Mouse (Mus musculus) right cerebral cortex, postnatal 36 days (tissue): ENCODE results near the gene Gm20741.

Experiments used
- DNase-seq, 2 experiments: peaks; one replicate each; pipeline ENCODE4 v3.0.0; 2022; ENCODE audit warnings: low spot score in 2 of 2, mixed read lengths in 1 of 2

The Gm20741 gene

DNA sequence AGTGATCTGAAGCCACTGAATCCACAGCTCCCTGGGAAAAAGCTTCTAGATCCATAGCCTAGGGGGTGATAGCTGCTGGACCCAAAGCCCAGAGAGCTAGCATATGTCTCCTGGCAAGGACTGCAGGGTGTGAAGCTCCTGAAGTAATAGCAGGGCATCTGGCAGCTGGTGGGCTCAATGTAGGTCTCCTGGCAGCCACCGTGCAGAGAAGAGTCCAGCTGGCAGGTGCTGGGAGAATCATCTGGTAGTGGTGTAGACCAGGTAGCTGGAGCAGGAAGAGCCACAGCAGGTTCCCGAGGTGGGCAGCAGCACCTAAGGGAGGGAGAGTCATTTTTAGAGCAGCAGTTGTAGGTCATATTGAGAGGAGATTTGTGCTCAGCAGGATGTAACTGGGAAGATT, at the start of gene Gm20741:
TSS of gene Gm20741 (minus strand) at position 394 of the 400 bp plus-strand sequence.
- DNase-seq = no peak

DNA sequence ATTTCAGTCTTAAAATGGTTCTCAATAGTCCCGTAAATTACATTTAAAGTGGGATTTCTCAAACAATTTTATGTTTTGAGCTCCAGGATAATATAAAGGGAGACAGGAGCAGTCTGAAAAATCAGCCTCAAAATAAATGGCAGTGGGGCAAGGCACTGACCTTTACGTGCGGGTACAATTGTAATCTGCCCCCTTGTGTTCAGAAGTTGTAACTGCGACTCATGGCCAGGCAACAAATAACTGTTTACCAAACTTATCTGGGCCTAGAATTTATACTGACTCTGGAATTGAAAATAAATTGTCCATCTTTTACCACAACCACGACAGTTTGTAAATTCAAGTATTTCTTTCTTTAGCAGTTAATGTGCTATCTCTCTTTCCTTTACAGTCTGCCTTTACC, 39.4 kb upstream of the Gm20741 start:
- DNase-seq = no peak

DNA sequence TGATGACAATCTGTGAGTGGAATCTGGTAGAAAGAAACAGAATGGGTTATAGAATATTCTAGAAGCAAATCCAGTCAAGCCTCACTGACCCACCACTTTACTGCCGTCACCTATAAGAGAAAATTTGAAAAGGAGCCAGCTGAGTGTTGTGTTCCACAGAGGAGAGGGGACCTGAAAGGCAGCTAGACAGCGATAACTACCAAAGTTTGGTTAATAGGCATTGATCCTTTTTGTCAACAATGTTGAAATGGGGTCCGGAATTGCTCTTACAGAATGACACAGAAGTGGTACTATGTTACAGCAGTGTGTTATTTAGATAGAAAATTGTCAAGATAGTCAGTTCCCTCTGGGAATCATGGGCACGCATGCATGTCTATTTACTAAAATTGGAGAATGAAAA, 36.5 kb upstream of the Gm20741 start:
- DNase-seq = no peak

GRCm38 (mm10) chr16:88847363-88847762, 35.3 kb upstream of the Gm20741 start:
- no peak for DNase-seq

DNA sequence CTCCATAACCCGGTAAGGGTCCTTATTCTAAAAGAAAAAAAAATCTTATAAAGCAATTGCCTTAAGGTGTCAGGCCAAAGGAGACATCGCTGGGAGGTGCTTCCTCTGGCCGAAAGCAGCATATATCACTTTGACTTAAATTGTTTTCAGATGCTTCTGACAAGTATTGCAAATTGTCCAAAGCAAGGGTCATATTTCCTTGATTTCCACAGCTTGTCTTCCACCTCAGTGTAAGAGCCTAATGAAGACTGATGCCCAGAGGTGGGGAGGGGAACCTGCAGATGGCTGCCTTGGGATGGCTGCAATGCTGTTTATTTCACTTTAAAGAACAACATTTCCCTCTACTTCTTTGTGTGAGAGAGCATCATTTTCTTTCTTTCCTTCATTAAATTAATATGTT, 15.0 kb upstream of the Gm20741 start:
- no peak for DNase-seq

GRCm38 (mm10) chr16:88826095-88826652, 14.2 kb upstream of the Gm20741 start, which contains the start of gene Krtap14:
Krtap14 (minus strand) TSS chr16:88826145.
- DNase-seq = no peak

DNA sequence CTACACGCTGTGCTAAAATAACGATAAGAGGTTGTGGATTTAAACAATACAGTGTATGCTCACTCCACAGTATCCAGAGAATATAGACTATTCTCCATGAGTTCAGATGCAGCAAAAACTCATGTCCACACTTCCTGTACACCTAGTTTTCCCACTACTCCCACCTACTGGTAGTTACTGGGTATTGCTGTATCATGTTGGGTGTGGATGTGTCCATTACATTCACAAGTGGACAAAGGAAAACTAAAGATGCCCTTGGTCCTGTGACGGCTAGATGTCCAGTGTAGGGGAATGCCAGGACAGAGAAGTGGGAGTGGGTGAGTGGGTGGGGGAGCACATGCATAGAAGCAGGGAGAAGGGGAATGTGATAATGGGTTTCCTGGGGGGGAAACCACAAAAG, 11.7 kb upstream of the Gm20741 start:
- no peak for DNase-seq

DNA sequence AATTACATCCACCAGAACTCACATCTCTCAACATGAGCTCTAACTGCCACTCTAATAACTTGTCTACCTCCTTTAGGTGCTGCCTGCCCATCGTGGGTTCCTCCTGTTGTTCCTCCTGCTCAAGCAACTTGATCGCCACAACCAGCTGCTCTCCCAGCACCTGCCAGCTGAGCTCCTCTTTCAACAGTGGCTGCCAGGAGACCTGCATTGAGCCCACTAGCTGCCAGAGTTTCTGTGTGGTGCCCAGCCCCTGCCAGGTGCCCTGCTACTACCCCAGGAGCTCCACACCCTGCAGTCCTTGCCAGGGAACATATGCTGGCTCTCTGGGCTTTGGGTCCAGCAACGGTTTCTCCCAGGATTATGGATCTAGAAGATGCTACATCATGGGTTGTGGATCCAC, 8.0 kb upstream of the Gm20741 start, which contains the start of gene Krtap15:
TSS of gene Krtap15 (plus strand) at position 150 of the 400 bp plus-strand sequence.
- DNase-seq = no peak

- no peak for DNase-seq
These were observed 25.2 kb downstream of the Gm20741 start for GRCm38 (mm10) chr16:88786786-88787185.

- DNase-seq = no peak
These were observed 34.4 kb downstream of the Gm20741 start, which contains the start of gene Gm5965 for GRCm38 (mm10) chr16:88777596-88777995. Gm5965 (plus strand) TSS chr16:88777896.

DNA sequence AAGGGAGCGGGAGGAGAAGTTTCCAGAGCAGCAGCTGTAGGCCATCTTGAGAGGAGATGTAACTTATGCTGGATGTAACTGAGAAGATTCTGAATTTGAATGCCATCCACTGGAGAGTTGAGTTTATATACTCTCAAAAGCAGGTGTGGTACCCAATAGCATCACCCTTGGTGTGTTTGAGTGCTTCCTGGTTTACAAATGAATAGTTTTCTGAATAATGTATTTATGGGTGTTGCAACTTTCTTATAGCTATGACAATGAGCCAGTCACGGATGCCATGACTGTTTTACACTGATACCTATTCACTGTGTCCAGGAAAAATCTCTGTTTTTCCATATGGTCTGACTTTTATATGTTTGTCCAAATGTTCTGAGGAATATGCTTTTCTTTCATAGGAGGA, 37.9 kb downstream of the Gm20741 start, which contains the start of gene 2310057N15Rik:
TSS of gene 2310057N15Rik (minus strand) at position 101 of the 400 bp plus-strand sequence.
- DNase-seq = no peak
